Mouse (Mus musculus) ZHBTc4 (cell line): ENCODE measurements around the gene Lrrc3.
"Not testable (repeated sequence)": the region's sequence is repeated elsewhere in the genome, so short reads cannot be mapped to it uniquely, and the experiment has no call there.

Experiments
- DNase-seq: peaks from one replicate; pipeline ENCODE4 v3.0.0-alpha.2; 2011; ENCODE audit warnings: low read depth, low spot score

Lrrc3 gene

GRCm38 (mm10) chr10:77902211-77902893 is at the start of gene Lrrc3:
Lrrc3 (minus strand) TSS chr10:77902536.
- DNase-seq = peak; percentile 83

- DNase-seq = not testable (repeated sequence)
Observed at GRCm38 (mm10) chr10:77950468-77950867, 48.1 kb upstream of the Lrrc3 start.

DNA sequence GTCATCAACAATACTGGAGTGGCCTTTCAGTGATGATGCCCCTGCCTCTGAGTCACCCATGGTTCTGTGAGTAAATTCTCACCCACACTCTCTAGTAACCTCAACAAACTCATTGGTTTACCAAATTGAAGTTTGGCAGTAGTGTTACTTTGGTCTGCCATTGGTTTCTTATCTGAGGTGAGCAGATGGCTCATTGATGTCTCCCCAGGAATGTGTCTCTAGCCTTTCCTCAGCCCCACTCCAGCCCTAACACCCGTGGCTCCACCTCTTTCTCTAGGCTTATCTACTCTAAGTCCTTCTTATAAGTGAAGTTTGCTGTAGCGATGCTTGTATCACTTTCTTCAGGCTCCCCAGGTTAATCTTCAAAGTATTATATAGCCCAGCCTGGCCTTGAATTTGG is 37.3 kb upstream of the Lrrc3 start:
- no peak for DNase-seq

DNA sequence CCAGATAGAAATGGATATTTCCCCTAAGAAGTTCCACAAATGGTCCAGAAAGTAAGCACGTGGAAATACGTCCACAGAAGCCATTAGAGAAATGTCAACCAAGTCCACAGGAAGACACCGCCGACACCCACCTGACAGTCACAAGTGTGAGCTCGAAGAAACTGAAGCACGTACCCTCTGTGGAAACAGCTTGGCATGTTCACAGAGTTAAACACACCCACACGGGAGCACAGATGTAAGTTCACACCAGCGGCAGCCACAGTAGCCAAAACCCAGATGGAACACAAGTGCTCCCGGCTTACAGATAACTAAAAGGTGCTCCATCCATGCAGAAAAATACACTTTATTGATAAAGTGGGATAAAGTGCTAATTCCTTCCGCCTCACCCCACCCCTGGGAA is 25.0 kb upstream of the Lrrc3 start:
- no peak for DNase-seq

DNA sequence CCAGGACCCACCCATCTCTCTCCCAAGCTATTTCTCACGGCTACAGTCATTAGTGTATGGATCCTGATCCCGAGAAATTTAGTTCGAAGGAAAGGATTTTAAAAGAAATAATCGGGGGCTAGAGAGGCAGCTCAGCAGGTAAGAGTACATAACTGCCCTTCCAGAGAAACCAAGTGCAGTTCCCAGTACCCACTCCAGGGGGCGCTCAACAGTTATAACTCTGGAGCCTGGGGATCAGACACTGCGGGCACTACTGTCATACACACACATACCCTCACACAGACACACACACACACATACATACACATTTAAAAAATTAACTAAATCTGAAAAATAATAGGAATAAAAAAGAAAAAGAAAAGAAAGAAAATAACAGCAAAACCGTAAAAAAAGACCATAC is 23.8 kb upstream of the Lrrc3 start:
- DNase-seq = peak; percentile 54

- no peak for DNase-seq
Observed at GRCm38 (mm10) chr10:77922681-77923080, 20.3 kb upstream of the Lrrc3 start.

DNA sequence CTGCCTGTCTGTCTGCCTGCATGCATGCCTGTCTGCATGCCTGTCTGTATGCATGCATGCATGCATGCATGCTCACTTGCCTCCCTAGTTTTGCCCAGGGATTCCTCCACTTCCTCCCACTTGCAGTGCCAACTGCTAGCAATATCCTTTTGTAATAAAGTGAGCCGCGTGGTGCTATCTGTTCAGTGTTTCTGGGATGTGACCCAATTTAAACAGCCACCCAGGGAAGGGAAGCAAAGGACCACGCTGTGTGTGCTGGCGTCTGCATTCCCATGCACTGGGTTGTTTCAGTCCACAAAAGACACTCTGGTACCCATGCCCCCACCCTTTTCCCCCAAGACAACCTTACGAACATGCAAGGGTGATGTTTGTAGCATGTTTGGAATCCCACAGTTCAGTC is 18.7 kb upstream of the Lrrc3 start:
- no peak for DNase-seq

DNA sequence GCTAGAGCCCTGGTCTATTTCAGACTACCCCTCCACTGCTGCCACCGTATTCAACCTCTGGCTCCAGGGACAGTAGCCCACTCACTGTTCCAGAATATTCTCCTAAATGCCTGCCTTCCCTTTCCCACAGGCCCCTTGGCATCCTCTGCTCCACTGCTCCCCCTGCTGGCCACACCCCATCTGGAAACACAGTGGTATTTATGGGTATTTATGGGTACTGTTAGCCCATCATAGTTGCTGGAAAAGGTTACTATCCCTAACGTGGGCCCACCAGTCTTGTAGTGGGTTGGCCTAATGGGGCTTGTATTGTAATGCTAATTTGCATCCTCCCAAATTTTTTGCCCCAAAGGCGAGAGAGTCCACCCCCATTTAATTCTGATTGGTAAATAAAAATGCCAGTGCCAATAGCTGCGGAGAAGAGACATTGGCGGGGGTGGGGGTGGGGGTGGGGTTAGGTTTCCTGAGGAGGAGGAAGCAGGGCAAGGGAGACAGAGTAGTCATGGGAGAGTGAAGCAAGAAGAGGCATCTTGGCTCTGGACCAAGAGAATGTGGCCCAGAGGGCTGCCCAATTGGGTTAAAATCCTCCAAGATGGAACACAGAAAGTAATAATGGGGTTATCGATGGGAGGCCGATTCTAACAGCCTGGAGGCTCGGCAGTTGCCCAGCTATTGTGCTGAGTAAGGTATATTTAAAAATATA is 14.4 kb upstream of the Lrrc3 start:
- DNase-seq = peak; percentile 55

DNA sequence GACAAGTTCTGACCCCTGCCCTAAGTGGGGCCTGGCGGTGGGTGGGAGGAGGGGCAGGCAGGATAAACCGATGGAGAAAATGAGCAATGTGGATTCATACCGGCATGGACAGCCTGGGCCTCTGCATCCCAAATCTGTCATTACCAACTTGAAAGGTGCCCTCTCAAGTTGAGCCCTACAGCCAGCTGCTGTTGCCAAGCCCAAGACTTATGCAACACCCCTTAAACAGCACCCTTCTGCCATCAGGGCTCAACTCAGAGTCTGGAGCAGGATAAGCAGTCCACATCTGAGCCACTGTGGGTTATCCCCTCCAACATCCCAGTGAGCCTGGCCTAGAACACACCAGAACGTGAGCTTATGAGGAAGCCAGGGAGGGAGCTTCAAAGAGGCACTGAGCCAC is 11.0 kb upstream of the Lrrc3 start:
- no peak for DNase-seq

- DNase-seq = no peak
Observed at GRCm38 (mm10) chr10:77912605-77913004, 10.3 kb upstream of the Lrrc3 start.

GRCm38 (mm10) chr10:77902894-77903715 is 769 bp upstream of the Lrrc3 start:
- DNase-seq = peak; percentile 91

GRCm38 (mm10) chr10:77901871-77902210 is 495 bp downstream of the Lrrc3 start:
- no peak for DNase-seq

DNA sequence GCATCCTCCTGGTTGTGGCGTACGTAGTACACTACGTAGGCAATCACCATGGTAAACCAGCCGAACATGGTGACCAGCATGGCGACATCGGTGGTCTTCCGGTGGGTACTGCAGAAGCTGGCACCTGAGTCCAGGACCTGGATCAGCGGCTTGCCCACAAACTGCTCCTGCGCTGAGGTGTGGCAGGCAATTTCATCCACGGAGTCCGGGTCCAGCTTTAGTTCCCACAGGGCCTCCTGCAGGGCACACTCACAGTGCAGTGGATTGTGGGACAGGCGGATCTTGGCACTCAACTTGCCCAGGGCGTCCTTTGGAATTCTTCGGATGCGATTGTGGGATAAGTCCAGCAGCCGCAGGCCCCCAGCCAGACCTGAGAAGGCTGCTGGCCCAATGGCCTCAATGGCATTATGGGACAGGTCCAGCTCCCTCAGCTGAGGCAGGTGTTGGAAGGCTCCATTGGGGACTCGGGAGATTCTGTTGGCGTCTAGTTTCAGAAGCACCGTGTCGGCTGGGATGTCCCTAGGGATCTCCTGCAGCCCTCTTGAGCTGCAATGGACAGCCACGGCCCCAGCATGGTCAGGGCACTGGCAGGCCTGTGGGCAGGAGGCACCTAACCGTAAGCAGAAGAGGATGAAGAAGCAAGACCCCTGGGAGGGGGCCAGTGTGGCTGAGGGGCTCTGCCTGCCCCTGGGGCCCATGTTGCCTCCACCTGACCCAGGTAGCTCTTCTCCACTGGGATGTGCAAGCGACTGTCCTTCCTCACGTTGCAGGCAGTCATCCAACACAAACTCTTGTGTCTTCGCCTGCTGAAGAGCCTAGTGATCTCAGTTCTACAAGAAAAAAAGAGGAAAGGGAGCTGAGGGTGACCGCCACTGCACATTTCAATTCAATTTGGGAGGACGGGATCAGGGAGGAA is 1.2 kb downstream of the Lrrc3 start:
- no peak for DNase-seq

- no peak for DNase-seq
Observed at GRCm38 (mm10) chr10:77900126-77900525, 2.2 kb downstream of the Lrrc3 start.

DNA sequence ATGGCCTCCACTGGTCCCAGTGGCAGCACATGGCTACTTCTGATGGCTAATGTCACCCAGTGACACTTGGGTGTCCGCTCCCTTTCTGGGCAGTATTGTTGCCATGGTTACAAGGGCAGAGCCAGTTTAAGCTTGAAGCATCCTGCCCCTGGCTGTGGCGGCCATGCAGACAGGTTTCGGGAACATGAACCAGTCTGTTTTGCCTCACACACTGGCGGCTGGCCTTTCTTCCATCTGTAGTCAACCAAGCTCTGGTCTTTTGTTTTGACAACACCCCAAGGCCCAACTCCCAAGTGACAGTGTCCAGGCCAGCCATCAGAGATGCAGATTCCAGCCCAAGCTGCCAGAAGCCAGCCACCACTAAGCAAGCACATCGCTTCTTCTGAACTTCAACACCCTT is 6.8 kb downstream of the Lrrc3 start:
- DNase-seq = no peak

DNA sequence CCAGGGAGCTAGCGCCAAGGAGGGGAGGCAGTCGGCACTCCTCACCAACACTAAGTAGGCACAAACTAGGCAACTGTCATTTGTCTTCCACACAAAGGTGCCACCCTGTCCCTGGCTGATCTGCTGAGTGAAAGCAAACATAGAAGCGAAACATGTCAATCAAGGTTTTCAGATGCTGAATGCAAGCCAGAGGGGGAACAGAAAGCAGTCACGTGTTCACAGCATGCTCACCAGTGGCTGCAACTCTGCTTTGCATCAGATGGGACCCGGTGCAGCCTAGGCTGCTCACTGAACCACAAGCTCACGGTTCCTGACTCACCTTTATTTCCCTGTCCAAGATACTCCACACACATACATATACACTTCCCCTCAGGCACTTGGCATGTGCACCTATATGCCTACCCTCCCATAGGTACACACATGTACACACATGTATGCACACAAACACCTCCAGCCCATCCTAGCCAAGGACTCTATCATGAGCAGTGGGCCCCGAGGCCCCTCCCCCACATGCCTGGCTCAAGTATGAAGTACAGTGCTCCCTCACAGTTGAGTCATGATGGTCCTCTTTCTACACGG is 11.3 kb downstream of the Lrrc3 start:
- no peak for DNase-seq

DNA sequence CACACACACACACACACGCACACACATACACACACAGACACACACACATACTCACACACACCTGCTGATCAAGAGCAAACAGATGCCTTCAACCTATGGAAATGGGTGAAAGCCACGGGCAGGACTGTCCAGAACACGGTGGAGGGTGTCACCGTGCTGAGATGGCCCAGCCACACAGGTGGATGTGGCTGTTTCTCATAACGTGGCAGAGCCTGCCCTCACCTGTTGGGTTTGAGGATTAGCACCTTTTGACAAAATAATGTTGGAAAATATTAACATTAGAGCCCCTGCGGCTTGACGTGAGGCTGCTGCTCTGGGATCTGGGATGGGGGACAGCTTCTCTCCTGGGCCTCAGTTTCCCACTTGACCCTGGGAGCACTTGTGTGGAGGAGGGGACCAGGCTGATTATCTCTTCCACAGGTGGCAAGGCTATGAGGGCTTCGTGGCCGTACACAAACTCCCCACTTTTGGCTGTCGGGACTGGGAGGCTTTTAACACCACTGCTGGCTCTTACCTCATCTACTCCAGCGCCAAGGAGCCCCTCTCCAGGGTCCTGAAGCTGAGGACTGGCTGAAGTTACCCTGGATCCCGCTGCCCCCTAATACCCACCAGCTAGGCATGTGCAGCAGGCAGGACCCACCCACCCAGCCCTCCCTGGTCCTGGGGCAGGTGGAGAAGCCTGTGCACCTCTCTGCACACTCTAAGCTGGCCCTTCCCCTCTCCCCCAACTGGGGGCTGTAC is 16.2 kb downstream of the Lrrc3 start:
- DNase-seq = peak; percentile 27

DNA sequence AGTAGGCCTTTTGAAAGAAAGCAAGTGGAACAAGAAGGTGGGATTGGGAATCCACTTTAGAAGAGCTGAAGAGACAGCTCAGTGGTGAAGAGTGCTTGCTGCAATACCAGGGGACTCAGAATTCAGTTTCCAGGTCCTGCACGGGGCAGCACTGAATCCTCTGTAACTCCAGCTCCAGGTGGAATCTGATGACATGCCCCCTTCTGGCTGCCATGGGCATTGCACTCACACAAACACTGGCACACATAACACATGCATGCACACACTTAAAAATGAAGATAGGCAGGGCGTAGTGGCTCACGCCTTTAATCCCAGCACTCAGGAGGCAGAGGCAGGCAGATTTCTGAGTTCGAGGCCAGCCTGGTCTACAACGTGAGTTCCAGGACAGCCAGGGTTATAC is 19.8 kb downstream of the Lrrc3 start:
- DNase-seq = peak; percentile 78

DNA sequence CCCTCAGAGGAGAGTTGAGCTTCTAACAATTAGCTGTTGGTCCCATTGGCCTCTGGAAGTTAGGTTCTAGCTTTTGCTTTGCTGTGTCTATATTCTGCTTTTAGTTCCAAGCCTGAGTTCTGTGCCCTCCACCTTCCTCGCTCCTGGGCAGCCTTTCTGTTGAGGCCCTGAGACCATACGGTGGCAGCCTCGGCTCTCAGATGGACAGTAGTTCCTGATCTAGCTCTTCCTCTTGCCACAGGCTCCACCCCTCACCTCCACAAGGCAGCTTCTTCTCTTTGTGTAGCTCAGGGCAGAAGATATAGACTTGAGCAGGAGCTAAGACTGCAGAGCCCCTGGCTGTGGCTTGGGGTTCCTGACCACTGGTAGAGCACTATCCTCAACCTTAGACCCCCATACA is 22.0 kb downstream of the Lrrc3 start:
- DNase-seq = no peak

DNA sequence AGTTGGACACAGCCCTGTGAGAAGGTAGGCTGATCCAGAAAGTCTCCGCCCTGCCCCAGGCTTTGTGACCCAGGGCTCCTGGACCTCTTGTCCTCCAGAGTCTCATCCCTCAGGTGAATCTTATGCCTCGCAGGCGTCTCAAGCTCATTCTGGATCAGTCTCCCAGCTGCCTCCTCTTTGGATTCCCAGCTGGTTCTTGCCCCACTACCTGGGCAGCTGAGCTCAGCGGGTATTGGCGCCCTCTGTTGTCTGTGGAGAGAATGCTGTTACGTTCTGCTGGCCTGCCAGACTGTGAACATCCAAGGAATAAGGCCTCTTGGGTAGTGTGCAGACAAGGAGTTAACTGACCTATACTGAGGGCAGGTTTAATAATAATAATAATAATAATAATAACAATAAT is 23.4 kb downstream of the Lrrc3 start:
- peak; percentile 35 for DNase-seq

- DNase-seq = no peak
Observed at GRCm38 (mm10) chr10:77869651-77870050, 32.7 kb downstream of the Lrrc3 start.
